Mouse (Mus musculus) CH12.LX (cell line): ENCODE data around the gene Prss12. TPM values are rescaled to one million over a fixed set of nuclear protein-coding genes. Genes with fewer than 3 reads are reported as not detected.

Source experiments
- DNase-seq: peaks from one replicate; pipeline ENCODE4 v3.0.0-alpha.2; 2013; ENCODE audit errors: extremely low read depth
- H3K27ac ChIP-seq: 2 replicates; pipeline ENCODE4 v1.5.1; 2012; ENCODE audit warnings: low read depth, mild to moderate bottlenecking, control low read depth, moderate library complexity; ENCODE audit not compliant: insufficient read depth
- H3K27me3 ChIP-seq: replicated peaks from 2 replicates; pipeline ENCODE3; 2012; ENCODE audit warnings: inconsistent platforms
- H3K36me3 ChIP-seq, 2 experiments: replicated peaks in 1 of 2; 2 replicates each; pipeline versions ENCODE3 to v1.6.1; 2012; ENCODE audit warnings: inconsistent platforms in 1 of 2, low read length in 1 of 2, mild to moderate bottlenecking in 1 of 2, mixed read lengths in 1 of 2, moderate library complexity in 1 of 2; ENCODE audit not compliant: control insufficient read depth in 1 of 2, insufficient read depth in 1 of 2
- H3K4me1 ChIP-seq, 2 experiments: 2 replicates each; pipeline ENCODE4 v1.6.1; 2012; ENCODE audit warnings: inconsistent platforms in 1 of 2, moderate library complexity in 1 of 2; ENCODE audit not compliant: insufficient read depth in 2 of 2, control insufficient read depth in 1 of 2
- H3K4me2 ChIP-seq: 2 replicates; pipeline ENCODE4 v1.6.1; 2012; ENCODE audit warnings: low read depth, mild to moderate bottlenecking, control low read depth; ENCODE audit not compliant: poor library complexity, insufficient read depth, severe bottlenecking
- H3K4me3 ChIP-seq, 3 experiments: fragments of 150-350 bp in 1 of 3; sonication (generic) in 1 of 3; replicated peaks in 1 of 3; 2 replicates each; pipeline versions ENCODE3 to v1.5.1; 2011 to 2012; ENCODE audit warnings: low read depth in 2 of 3, low read length in 2 of 3, mild to moderate bottlenecking in 2 of 3, moderate library complexity in 2 of 3, control low read depth in 1 of 3, improper control_type of control experiment in 1 of 3, inconsistent platforms in 1 of 3, mixed read lengths in 1 of 3; ENCODE audit not compliant: poor library complexity in 1 of 3
- H3K79me2 ChIP-seq: replicated peaks from 2 replicates; pipeline ENCODE4 v1.6.1; 2012; ENCODE audit warnings: mild to moderate bottlenecking, moderate library complexity; ENCODE audit not compliant: control insufficient read depth, poor library complexity, insufficient read depth, severe bottlenecking; ENCODE audit errors: extremely low read depth
- H3K9ac ChIP-seq: 2 replicates; pipeline ENCODE4 v1.6.1; 2012; ENCODE audit warnings: low read depth, mild to moderate bottlenecking, control low read depth, moderate library complexity; ENCODE audit not compliant: insufficient read depth
- H3K9me3 ChIP-seq: replicated peaks from 2 replicates; pipeline ENCODE3; 2012; ENCODE audit warnings: low read length, inconsistent platforms, mixed read lengths
- BHLHE40 ChIP-seq: IDR thresholded peaks from 2 replicates; pipeline ENCODE4 v1.6.1; 2011; ENCODE audit warnings: mild to moderate bottlenecking, low read depth, low read length, improper control_type of control experiment
- CHD1 ChIP-seq: IDR thresholded peaks from 2 replicates; pipeline ENCODE4 v1.6.1; 2012; ENCODE audit warnings: low read depth, low read length, improper control_type of control experiment, inconsistent platforms
- CHD2 ChIP-seq: IDR thresholded peaks from 2 replicates; pipeline ENCODE4 v1.6.1; 2011; ENCODE audit warnings: low read length, improper control_type of control experiment
- CTCF ChIP-seq, 2 experiments: IDR thresholded peaks in 1 of 2; conservative IDR thresholded peaks in 1 of 2; 2 replicates each; pipeline ENCODE4 v1.5.1; 2011 to 2012; ENCODE audit warnings: low read depth in 2 of 2, low read length in 2 of 2, improper control_type of control experiment in 1 of 2, inconsistent platforms in 1 of 2, mild to moderate bottlenecking in 1 of 2, moderate library complexity in 1 of 2
- E2F4 ChIP-seq: IDR thresholded peaks from 2 replicates; pipeline ENCODE4 v1.6.1; 2011; ENCODE audit warnings: low read depth, low read length, improper control_type of control experiment; ENCODE audit not compliant: insufficient replicate concordance
- ELF1 ChIP-seq: IDR thresholded peaks from 2 replicates; pipeline ENCODE4 v1.6.1; 2014; ENCODE audit warnings: low read depth, mild to moderate bottlenecking, inconsistent platforms, low read length, improper control_type of control experiment
- EP300 ChIP-seq: IDR thresholded peaks from 2 replicates; pipeline ENCODE4 v1.6.1; 2011; ENCODE audit warnings: low read length, improper control_type of control experiment
- ETS1 ChIP-seq: conservative IDR thresholded peaks from 2 replicates; pipeline ENCODE4 v1.6.1; 2012; ENCODE audit warnings: low read depth, mild to moderate bottlenecking, inconsistent platforms, low read length, improper control_type of control experiment, moderate library complexity
- GABPA ChIP-seq: IDR thresholded peaks from 2 replicates; pipeline ENCODE4 v1.6.1; 2012; ENCODE audit warnings: low read depth, low read length, improper control_type of control experiment, inconsistent platforms; ENCODE audit not compliant: insufficient replicate concordance
- IRF4 ChIP-seq: IDR thresholded peaks from 2 replicates; pipeline ENCODE4 v1.6.1; 2014; ENCODE audit warnings: low read depth, mild to moderate bottlenecking, inconsistent platforms, low read length, improper control_type of control experiment
- JUN ChIP-seq: IDR thresholded peaks from 2 replicates; pipeline ENCODE4 v1.6.1; 2011; ENCODE audit warnings: low read depth, mild to moderate bottlenecking, low read length, improper control_type of control experiment, moderate library complexity; ENCODE audit not compliant: insufficient read depth
- JUND ChIP-seq: conservative IDR thresholded peaks from 2 replicates; pipeline ENCODE4 v1.6.1; 2011; ENCODE audit warnings: low read depth, low read length, improper control_type of control experiment
- KAT2A ChIP-seq: IDR thresholded peaks from 2 replicates; pipeline ENCODE4 v1.6.1; 2012; ENCODE audit warnings: low read length, improper control_type of control experiment, inconsistent platforms; ENCODE audit not compliant: insufficient replicate concordance
- MAX ChIP-seq: IDR thresholded peaks from 2 replicates; pipeline ENCODE4 v1.6.1; 2011; ENCODE audit warnings: low read length, improper control_type of control experiment
- MAZ ChIP-seq: IDR thresholded peaks from 2 replicates; pipeline ENCODE4 v1.6.1; 2012; ENCODE audit warnings: low read depth, mild to moderate bottlenecking, inconsistent platforms, low read length, improper control_type of control experiment, moderate library complexity
- MEF2A ChIP-seq: IDR thresholded peaks from 2 replicates; pipeline ENCODE4 v1.6.1; 2014; ENCODE audit warnings: low read depth, mild to moderate bottlenecking, inconsistent platforms, low read length, improper control_type of control experiment, borderline replicate concordance
- MXI1 ChIP-seq: IDR thresholded peaks from 2 replicates; pipeline ENCODE4 v1.6.1; 2011; ENCODE audit warnings: mild to moderate bottlenecking, low read depth, low read length, improper control_type of control experiment
- NELFE ChIP-seq: IDR thresholded peaks from 2 replicates; pipeline ENCODE4 v1.6.1; 2011; ENCODE audit warnings: low read depth, low read length, improper control_type of control experiment
- PAX5 ChIP-seq: IDR thresholded peaks from 2 replicates; pipeline ENCODE4 v1.6.1; 2012; ENCODE audit warnings: low read length, inconsistent platforms, mixed read lengths
- POLR2A ChIP-seq: IDR thresholded peaks from 2 replicates; pipeline ENCODE4 v1.6.1; 2011; ENCODE audit warnings: low read depth, mild to moderate bottlenecking, improper control_type of control experiment, low read length
- POLR2AphosphoS2 ChIP-seq: IDR thresholded peaks from 2 replicates; pipeline ENCODE4 v1.6.1; 2011; ENCODE audit warnings: low read depth, low read length, improper control_type of control experiment
- RAD21 ChIP-seq: IDR thresholded peaks from 2 replicates; pipeline ENCODE4 v1.6.1; 2011; ENCODE audit warnings: low read depth, mild to moderate bottlenecking, low read length, improper control_type of control experiment, moderate library complexity
- RCOR1 ChIP-seq: conservative IDR thresholded peaks from 2 replicates; pipeline ENCODE4 v1.6.1; 2012; ENCODE audit warnings: low read depth, mild to moderate bottlenecking, inconsistent platforms, low read length, improper control_type of control experiment
- TBP ChIP-seq: conservative IDR thresholded peaks from 2 replicates; pipeline ENCODE4 v1.6.1; 2011; ENCODE audit warnings: low read depth, low read length, improper control_type of control experiment
- TCF12 ChIP-seq: IDR thresholded peaks from 2 replicates; pipeline ENCODE4 v1.6.1; 2014; ENCODE audit warnings: low read depth, mild to moderate bottlenecking, inconsistent platforms, low read length, improper control_type of control experiment
- USF1 ChIP-seq: IDR thresholded peaks from 2 replicates; pipeline ENCODE4 v1.6.1; 2014; ENCODE audit warnings: low read depth, mild to moderate bottlenecking, inconsistent platforms, low read length, improper control_type of control experiment
- USF2 ChIP-seq: conservative IDR thresholded peaks from 2 replicates; pipeline ENCODE4 v1.6.1; 2011; ENCODE audit warnings: low read depth, low read length, improper control_type of control experiment
- ZKSCAN1 ChIP-seq: IDR thresholded peaks from 2 replicates; pipeline ENCODE4 v1.6.1; 2012; ENCODE audit warnings: low read depth, inconsistent platforms, low read length, improper control_type of control experiment, borderline replicate concordance
- ZMIZ1 ChIP-seq: IDR thresholded peaks from 2 replicates; pipeline ENCODE4 v1.6.1; 2012; ENCODE audit warnings: low read depth, mild to moderate bottlenecking, inconsistent platforms, low read length, improper control_type of control experiment
- dilution Hi-C: fragments of 300-500 bp; cut with MboI; formaldehyde crosslinking; loops from 2 replicates; pipeline ENCODE4 v1.14.3; 2020; ENCODE audit warnings: low sequenced_read_pairs; ENCODE audit not compliant: extremely low pct_unique_long_range_greater_than_20kb, extremely low pct_ligation_motif_present
- in situ Hi-C: fragments of 300-500 bp; cut with MboI; formaldehyde crosslinking; loops from 3 replicates; pipeline ENCODE4 v1.14.3; 2019; ENCODE audit warnings: low sequenced_read_pairs, low pct_ligation_motif_present, low pct_unique_long_range_greater_than_20kb, mixed read lengths
- polyA plus RNA-seq: library from polyadenylated mRNA; unstranded; fragments of >175 nt; gene quantifications from 2 replicates; pipeline ENCODE4 v1.2.1, GENCODE M21; 2012; ENCODE audit warnings: low read depth; ENCODE audit not compliant: insufficient read length
- total RNA-seq, 2 experiments: library from RNA; depleted of rRNA; stranded (reverse); fragments of 300-350 nt in 1 of 2; fragments of >200 nt in 1 of 2; gene quantifications; 2 replicates each; pipeline ENCODE4 v1.2.3; 2012 to 2014

The Prss12 gene
- total and polyA plus RNA-seq, 3 experiments: 0.13 TPM; not detected in 2

DNA sequence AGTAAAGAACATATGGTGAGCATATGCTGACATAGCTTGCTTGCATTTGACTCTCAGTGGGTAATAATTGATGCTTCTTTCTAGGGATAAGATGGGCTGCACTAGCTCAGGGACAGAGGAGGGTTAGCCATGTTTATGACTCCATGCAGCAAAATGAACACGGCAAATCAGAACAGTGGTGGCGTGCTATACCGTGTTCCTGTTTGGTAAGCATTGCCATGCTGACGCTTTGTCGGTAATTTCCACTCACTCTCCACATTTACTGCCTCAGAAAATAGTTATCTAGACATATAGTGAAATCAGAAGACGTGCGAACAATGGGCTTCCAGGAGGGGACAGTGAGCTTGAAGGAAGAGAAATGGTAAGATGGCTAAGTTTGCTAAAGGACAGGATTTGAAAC is 58.1 kb downstream of the Prss12 start:
- dilution Hi-C loops: no loop called here
- in situ Hi-C loops: loop anchor here (10.0 to 25.0 kb wide), 2 partner anchors 340 to 1083 kb away; partner anchors contain the start of gene 1700003H04Rik
- H3K79me2 ChIP-seq: peaks cover 13% of the 10 kb centered on the region
- H3K27ac ChIP-seq: no peak overlapping the region
- DNase-seq: peak; percentile 41
- peaks cover 11 to 36% of the 10 kb centered on the region in 2 experiments for H3K36me3 ChIP-seq
- no peak overlapping the region for H3K4me3 ChIP-seq
- H3K4me1 ChIP-seq: peaks cover 5 to 17% of the 10 kb centered on the region in 2 experiments; a peak in 3 of 4 replicates
- H3K9me3 ChIP-seq: no peaks in the 10 kb centered on the region
- H3K27me3 ChIP-seq: no peaks in the 10 kb centered on the region
- no peak overlapping the region for H3K4me2 ChIP-seq
- no peak for TF ChIP-seq USF2
- no peak for TF ChIP-seq KAT2A
- TF ChIP-seq RCOR1: no peak
- TF ChIP-seq JUN: no peak
- TF ChIP-seq CHD2: no peak
- TF ChIP-seq ELF1: no peak
- no peak for TF ChIP-seq GABPA
- TF ChIP-seq POLR2AphosphoS2: no peak
- no peak for TF ChIP-seq MEF2A
- no peak for TF ChIP-seq MAZ
- no peak for TF ChIP-seq MXI1
- no peak for TF ChIP-seq RAD21
- TF ChIP-seq, all 38 proteins: peak for 0
- H3K9ac ChIP-seq: no peak overlapping the region

DNA sequence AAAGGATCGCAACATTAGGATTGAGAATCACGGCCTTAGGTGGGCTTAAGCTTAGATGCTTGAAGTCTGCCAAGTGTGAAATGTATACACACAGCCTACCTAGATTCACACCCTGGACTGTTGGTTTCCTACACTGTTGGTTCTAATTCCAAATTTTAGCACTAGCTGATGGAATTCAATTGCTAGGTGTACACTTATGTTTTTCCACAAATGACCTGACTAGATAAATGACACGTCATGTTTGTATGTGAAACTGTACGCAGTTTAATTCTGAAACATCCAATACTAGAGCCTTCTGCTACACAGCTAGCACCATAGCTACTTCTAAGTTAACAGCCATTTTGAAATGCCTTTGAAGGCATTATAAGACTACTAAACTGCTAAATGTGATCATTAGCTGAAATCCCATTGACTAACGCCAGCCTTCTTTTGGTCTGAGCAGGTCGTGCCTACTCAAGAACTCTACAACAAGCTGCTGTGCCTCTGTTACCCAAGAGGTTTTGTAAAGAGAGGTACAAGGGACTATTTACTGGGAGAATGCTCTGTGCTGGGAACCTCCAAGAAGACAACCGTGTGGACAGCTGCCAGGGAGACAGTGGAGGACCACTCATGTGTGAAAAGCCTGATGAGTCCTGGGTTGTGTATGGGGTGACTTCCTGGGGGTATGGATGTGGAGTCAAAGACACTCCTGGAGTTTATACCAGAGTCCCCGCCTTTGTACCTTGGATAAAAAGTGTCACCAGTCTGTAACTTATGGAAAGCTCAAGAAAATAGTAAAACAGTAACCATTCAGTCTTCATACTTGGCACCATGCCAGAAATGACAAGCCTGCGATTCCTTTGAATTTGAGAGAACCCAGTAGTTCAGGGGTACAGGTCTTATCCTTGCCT is 59.3 kb downstream of the Prss12 start:
- H3K9ac ChIP-seq: peak overlapping the region; percentile 100
- in situ Hi-C loops (loop anchor here (10.0 to 25.0 kb wide), 2 partner anchors 341 to 1081 kb away; partner anchors contain the start of gene 1700003H04Rik), dilution Hi-C loops (no loop called here)
- peaks cover 11 to 36% of the 10 kb centered on the region in 2 experiments for H3K36me3 ChIP-seq
- TF ChIP-seq POLR2A (peak; percentile 71), CHD2 (peak; percentile 81), ZMIZ1 (peak; percentile 66; the same call in 1 of the 2 replicates), E2F4 (0 out of 2 replicates have a peak, but pooled peaks have one; percentile 59), CTCF (conservative IDR thresholded peaks at IDR 0.05 in 1 of 2, IDR thresholded peaks at IDR 0.05 in 1 of 2; ENCODE audit: low read depth in 2 of 2, low read length in 2 of 2) (no peak), ZKSCAN1 (no peak), GABPA (no peak), POLR2AphosphoS2 (peak; percentile 99), EP300 (peak; percentile 32), ETS1 (no peak), USF1 (no peak), TBP (0 out of 2 replicates have a peak, but pooled peaks have one; percentile 11), BHLHE40 (no peak), TCF12 (0 out of 2 replicates have a peak, but pooled peaks have one; percentile 12), JUND (peak; percentile 30), KAT2A (no peak), IRF4 (no peak), PAX5 (no peak), NELFE (peak; percentile 66; the same call in 1 of the 2 replicates), MAX (no peak), RCOR1 (peak; percentile 48), CHD1 (no peak)
- peak; percentile 43 for DNase-seq
- peaks cover 5 to 27% of the 10 kb centered on the region in 2 experiments; a peak in 3 of 4 replicates for H3K4me1 ChIP-seq
- no peaks in the 10 kb centered on the region for H3K9me3 ChIP-seq
- peak overlapping the region; percentile 46; the same call in 1 of the 2 replicates for H3K27ac ChIP-seq
- peaks cover 13% of the 10 kb centered on the region for H3K79me2 ChIP-seq
- peak overlapping the region in 2 of 3 experiments; percentile 72 to 78 for H3K4me3 ChIP-seq
- H3K27me3 ChIP-seq: no peaks in the 10 kb centered on the region
- H3K4me2 ChIP-seq: peak overlapping the region; percentile 87
